11 mouse cellular contexts compared by ENCODE assay signal in the genomic region with DNA sequence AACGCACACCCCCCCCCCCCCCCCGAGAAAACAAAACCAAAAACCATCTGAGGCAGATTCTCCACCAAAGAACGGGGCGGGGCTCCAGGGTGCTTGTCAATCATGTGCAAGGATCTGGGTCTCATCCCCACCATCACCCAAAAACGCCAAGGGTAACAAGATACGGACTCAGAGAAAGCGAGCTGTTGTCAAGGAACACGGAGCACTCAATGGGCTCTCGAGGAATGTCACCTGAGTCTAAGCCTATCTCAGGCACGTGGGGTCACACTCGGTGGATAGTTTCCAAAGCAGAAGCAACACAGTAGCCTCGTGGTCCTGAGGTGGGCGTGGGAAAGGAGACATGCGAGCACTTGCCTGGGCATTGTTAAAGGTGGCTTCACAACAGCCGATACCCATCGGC. TPM values are rescaled to one million over a fixed set of nuclear protein-coding genes. Genes with fewer than 3 reads are reported as not detected.
DNase-seq lines count a peak whose midpoint lies in the region; ATAC-seq and TF ChIP-seq lines count a peak whose summit lies in the region.
"Had no signal": no experiment of that assay in that cellular context is flagged by ENCODE, and none has a peak within 500 bp of the region (broad histone marks: within the 10 kb centered on the region; RNA-seq: fewer than 3 reads in every experiment).

No protein-coding gene starts in this region.

- H3K36me3 ChIP-seq in heart, adult 2 months (ENCODE audit: control insufficient read depth, insufficient read depth, low read length) = peaks cover 3% of the 10 kb centered on the region; the same call in 1 of the 2 replicates
- H3K36me3 ChIP-seq in lung, embryonic 15.5 days = peaks cover 17% of the 10 kb centered on the region
- H3K36me3 ChIP-seq in heart, embryonic 16.5 days (ENCODE audit: control insufficient read depth, insufficient read depth) = peaks cover 3% of the 10 kb centered on the region

- intact Hi-C loops in heart, adult 2 months (cut with DNase I) = loop anchor here (2.0 kb wide), 1 partner anchor 37 kb away; no protein-coding TSS in a partner anchor

- peaks cover 12% of the 10 kb centered on the region for H3K79me2 ChIP-seq in heart, adult 2 months (replicated peaks; ENCODE audit: control insufficient read depth, insufficient read depth, low read length)

- TF ChIP-seq CTCF in heart, adult 2 months (IDR thresholded peaks at IDR 0.05) = no peak
- no peak for TF ChIP-seq CTCF in lung, adult 2 months (IDR thresholded peaks at IDR 0.05; ENCODE audit: insufficient read depth, low read length)

- no peak overlapping the region for H3K4me3 ChIP-seq in heart, adult 2 months
- H3K4me3 ChIP-seq in lung, embryonic 15.5 days = no peak overlapping the region
- H3K4me3 ChIP-seq in lung, adult 2 months (replicated peaks; ENCODE audit: extremely low read depth, low read depth, low read length) = no peak overlapping the region
- no peak overlapping the region for H3K4me3 ChIP-seq in heart, embryonic 16.5 days (ENCODE audit: low read length)

- no peaks in the 10 kb centered on the region for H3K27me3 ChIP-seq in heart, adult 2 months (ENCODE audit: control insufficient read depth, insufficient read depth, low read length)
- no peaks in the 10 kb centered on the region for H3K27me3 ChIP-seq in lung, embryonic 15.5 days
- H3K27me3 ChIP-seq in heart, embryonic 16.5 days (ENCODE audit: control insufficient read depth, insufficient read depth, low read length) = no peaks in the 10 kb centered on the region

- H3K9me3 ChIP-seq in lung, embryonic 15.5 days = no peaks in the 10 kb centered on the region
- no peaks in the 10 kb centered on the region for H3K9me3 ChIP-seq in heart, embryonic 16.5 days (replicated peaks; ENCODE audit: control insufficient read depth, low read length)

- peaks cover 48% of the 10 kb centered on the region for H3K4me1 ChIP-seq in heart, adult 2 months (ENCODE audit: control insufficient read depth, insufficient read depth, low read length)
- peaks cover 85% of the 10 kb centered on the region for H3K4me1 ChIP-seq in lung, embryonic 15.5 days
- peaks cover 36% of the 10 kb centered on the region for H3K4me1 ChIP-seq in lung, adult 2 months (ENCODE audit: control insufficient read depth, insufficient read depth, low read length)
- peaks cover 87% of the 10 kb centered on the region for H3K4me1 ChIP-seq in heart, embryonic 16.5 days (ENCODE audit: control insufficient read depth, insufficient read depth, low read length)

- TF ChIP-seq POLR2A in heart, adult 2 months (IDR thresholded peaks at IDR 0.05; ENCODE audit: insufficient read depth, low read depth, low read length) = no peak
- TF ChIP-seq POLR2A in lung, adult 2 months (IDR thresholded peaks at IDR 0.05; ENCODE audit: borderline replicate concordance, extremely low read depth, low read depth, low read length) = no peak

- DNase-seq in heart, adult 2 months = no peak
- DNase-seq in heart, adult 8-10 months (ENCODE audit: low spot score) = no peak
- no peak for DNase-seq in lung, adult 2 months
- DNase-seq in naive thymus-derived CD4-positive, alpha-beta T cell, adult 2 months (ENCODE audit: low read depth) = peak; percentile 41
- no peak for DNase-seq in right cerebral cortex, adult 2 months (ENCODE audit: low spot score in 2 of 2)
- DNase-seq: adrenal gland, postnatal 36 days; cerebellum, adult 8-10 months; kidney, adult 18-20 months had no signal

- WGBS in heart, adult 2 months = 64% methylated on average over 16 of the region's 16 CpGs
- WGBS in lung, embryonic 15.5 days = 71% methylated on average over 16 of the region's 16 CpGs
- WGBS in lung, adult 2 months = 71% methylated on average over 16 of the region's 16 CpGs
- 56% methylated on average over 16 of the region's 16 CpGs for WGBS in heart, embryonic 16.5 days

- TF ChIP-seq EP300 in heart, adult 2 months (IDR thresholded peaks at IDR 0.05; ENCODE audit: insufficient read depth, low read depth, low read length) = no peak

- no peak overlapping the region for H3K4me2 ChIP-seq in lung, embryonic 15.5 days
- H3K4me2 ChIP-seq in heart, embryonic 16.5 days (ENCODE audit: low read depth, low read length) = peak overlapping the region; percentile 58

- H3K9ac ChIP-seq in heart, adult 2 months (ENCODE audit: low read depth, low read length) = no peak overlapping the region
- no peak overlapping the region for H3K9ac ChIP-seq in lung, embryonic 15.5 days
- no peak overlapping the region; the same call in 1 of the 2 replicates for H3K9ac ChIP-seq in heart, embryonic 16.5 days (ENCODE audit: low read length)

- H3K27ac ChIP-seq in heart, adult 2 months = peak overlapping the region; percentile 80
- H3K27ac ChIP-seq in lung, embryonic 15.5 days = 0 out of 2 replicates have a peak overlapping the region, but pooled peaks have one; percentile 95
- H3K27ac ChIP-seq in heart, embryonic 16.5 days (ENCODE audit: low read length) = peak overlapping the region; percentile 95

- ATAC-seq in lung, embryonic 15.5 days (ENCODE audit: borderline replicate concordance, extremely low read depth, low FRiP score, low TSS enrichment) = no peak
- ATAC-seq in heart, embryonic 16.5 days (replicated peaks; ENCODE audit: extremely low read depth, insufficient read depth, low FRiP score) = no peak
- no peak for ATAC-seq in megakaryocyte-erythroid progenitor cell, adult 5-6 weeks (replicated peaks; ENCODE audit: low FRiP score, low TSS enrichment, poor library complexity, severe bottlenecking)

RNA-seq across cellular contexts. Expression of a gene that starts 18.3 kb away (rescaled TPM):
- total RNA-seq in heart, adult 2 months (2021) = 10 to 100 TPM; 16.0 to 16.7 TPM
- polyA plus RNA-seq in heart, adult 2 months (2012; rRNA removed) = 22.7 and 29.4 TPM in 2 replicates
- total RNA-seq in heart, adult 8-10 months (2022) = 10 to 100 TPM; 13.7 to 24.0 (median 16.5) TPM
- 38.1 and 41.3 TPM in 2 replicates for polyA plus RNA-seq in lung, embryonic 15.5 days (2015; fragmentation: Nextera tagmentation; extraction: Ambion mirVana)
- 36.6 and 39.3 TPM in 2 replicates for polyA plus RNA-seq in lung, adult 2 months (2012; rRNA removed)
- 58.7 and 61.4 TPM in 2 replicates for polyA plus RNA-seq in heart, embryonic 16.5 days (2015; fragmentation: Nextera tagmentation; extraction: Ambion mirVana)
- 20.8 and 34.3 TPM in 2 replicates for total RNA-seq in megakaryocyte-erythroid progenitor cell, adult 5-6 weeks (2014; fragmentation: Nextera tagmentation)
- total RNA-seq in megakaryocyte-erythroid progenitor cell, adult 5-6 weeks (2017) = 12.8 and 15.5 TPM in 2 replicates

RNA-seq across cellular contexts. Expression of a gene that starts 40.3 kb away (rescaled TPM):
- 10 to 100 TPM; 16.3 to 16.7 TPM for total RNA-seq in heart, adult 2 months (2021)
- polyA plus RNA-seq in heart, adult 2 months (2012; rRNA removed) = 7.0 and 7.9 TPM in 2 replicates
- total RNA-seq in heart, adult 8-10 months (2022) = 10 to 100 TPM; 11.5 to 15.5 (median 13.7) TPM
- polyA plus RNA-seq in lung, embryonic 15.5 days (2015; fragmentation: Nextera tagmentation; extraction: Ambion mirVana) = 11.8 and 13.3 TPM in 2 replicates
- polyA plus RNA-seq in lung, adult 2 months (2012; rRNA removed) = 31.9 and 36.4 TPM in 2 replicates
- polyA plus RNA-seq in heart, embryonic 16.5 days (2015; fragmentation: Nextera tagmentation; extraction: Ambion mirVana) = 11.2 and 11.7 TPM in 2 replicates
- total RNA-seq in megakaryocyte-erythroid progenitor cell, adult 5-6 weeks (2014; fragmentation: Nextera tagmentation) = 9.3 and 9.5 TPM in 2 replicates
- 13.7 and 30.9 TPM in 2 replicates for total RNA-seq in megakaryocyte-erythroid progenitor cell, adult 5-6 weeks (2017)
